Mouse (Mus musculus): ENCODE data around the gene Spryd3.

The Spryd3 gene

DNA sequence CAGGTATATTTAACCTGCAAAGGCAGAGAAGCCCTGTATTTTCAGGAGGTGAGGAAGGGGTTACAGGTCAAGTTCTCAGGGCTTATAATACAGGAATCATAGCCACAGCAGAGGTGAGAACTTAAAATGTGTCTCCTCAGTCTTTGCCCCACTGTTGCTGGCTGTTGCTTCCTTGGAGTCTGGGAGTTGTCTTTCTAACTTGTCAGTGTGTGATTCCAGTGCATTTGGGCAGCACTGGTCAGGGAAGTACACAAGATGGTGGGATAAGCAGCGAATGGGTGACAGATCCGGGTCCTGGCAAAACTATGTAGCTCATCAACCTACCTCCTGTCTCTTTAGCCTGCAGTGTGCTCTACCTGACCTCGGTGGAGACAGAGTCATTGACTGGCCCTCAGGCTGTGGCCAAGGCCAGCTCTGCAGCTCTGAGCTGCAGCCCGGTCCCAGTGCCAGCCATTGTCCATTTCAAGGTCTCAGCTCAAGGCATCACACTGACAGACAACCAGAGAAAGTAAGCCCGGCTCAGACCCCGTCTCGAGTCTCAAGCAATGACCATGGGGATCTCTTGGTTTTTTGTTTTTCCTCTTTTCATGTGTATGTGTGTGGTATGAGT is 21.3 kb downstream of the Spryd3 start:
- in situ Hi-C loops (cut with MboI, MseI): no loop called here

- in situ Hi-C loops (cut with MboI, MseI): no loop called here
Observed at GRCm38 (mm10) chr15:102113674-102114073, 22.4 kb downstream of the Spryd3 start.

DNA sequence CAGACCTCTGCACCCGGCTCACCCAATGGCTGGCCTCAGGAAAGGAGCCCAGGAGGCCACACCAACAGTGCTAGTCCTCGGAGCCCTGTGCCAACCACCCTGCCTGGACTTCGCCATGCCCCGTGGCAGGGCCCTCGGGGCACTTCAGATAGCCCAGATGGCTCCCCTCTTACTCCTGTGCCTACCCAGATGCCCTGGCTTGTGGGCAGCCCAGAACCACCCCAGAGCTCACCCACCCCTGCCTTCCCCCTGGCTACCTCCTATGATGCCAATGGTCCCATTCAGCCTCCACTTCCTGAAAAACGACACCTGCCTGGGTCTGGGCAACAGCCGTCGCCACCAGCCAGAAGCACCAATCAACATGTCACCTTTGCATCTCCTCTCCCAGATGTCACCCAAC is 23.2 kb downstream of the Spryd3 start:
- in situ Hi-C loops (cut with MboI, MseI): no loop called here

DNA sequence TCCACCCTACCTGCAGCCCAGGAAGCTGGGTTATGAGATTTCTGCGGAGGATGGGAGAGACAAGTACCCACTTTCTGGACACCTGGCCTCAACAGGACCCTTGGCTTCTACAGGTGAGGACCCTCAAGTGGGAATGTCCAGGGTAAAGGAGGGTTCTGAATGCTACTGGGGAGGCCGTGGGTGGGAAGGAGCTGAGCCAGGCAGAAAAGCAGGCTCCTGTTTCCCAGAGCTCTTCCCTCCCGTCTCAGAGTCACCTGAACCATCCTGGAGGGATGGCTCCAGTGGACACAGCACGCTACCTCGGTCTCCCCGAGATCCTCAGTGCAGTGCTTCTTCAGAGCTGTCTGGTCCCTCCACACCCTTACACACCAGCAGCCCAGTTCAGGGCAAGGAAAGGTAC is 23.9 kb downstream of the Spryd3 start:
- in situ Hi-C loops (cut with MboI, MseI): no loop called here

GRCm38 (mm10) chr15:102111495-102111829 is 24.6 kb downstream of the Spryd3 start:
- in situ Hi-C loops (cut with MboI, MseI): no loop called here

- in situ Hi-C loops (cut with MboI, MseI): no loop called here
Observed at GRCm38 (mm10) chr15:102110701-102111494, 25.1 kb downstream of the Spryd3 start.

DNA sequence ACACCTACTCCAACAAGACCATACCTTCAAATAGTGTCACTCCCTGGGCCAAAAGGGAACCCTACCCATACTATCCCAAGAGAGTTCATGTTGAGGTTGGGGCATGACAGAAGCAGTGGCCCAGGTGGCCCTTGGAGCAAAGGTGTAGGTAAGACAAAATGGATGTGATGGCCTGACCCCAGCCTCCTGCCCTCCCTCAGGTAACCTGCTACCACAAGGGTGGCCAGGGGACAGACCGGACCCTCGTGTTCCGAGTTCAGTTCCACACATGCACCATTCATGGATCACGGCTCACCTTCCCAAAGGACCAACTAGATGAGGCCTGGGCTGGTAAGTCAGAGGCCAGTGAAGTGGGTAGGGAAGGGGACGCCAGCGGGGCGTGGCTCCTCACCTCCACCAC is 25.8 kb downstream of the Spryd3 start:
- in situ Hi-C loops (cut with MboI, MseI): no loop called here

- in situ Hi-C loops (cut with MboI, MseI): no loop called here
Observed at GRCm38 (mm10) chr15:102108651-102109525, 27.1 kb downstream of the Spryd3 start.

DNA sequence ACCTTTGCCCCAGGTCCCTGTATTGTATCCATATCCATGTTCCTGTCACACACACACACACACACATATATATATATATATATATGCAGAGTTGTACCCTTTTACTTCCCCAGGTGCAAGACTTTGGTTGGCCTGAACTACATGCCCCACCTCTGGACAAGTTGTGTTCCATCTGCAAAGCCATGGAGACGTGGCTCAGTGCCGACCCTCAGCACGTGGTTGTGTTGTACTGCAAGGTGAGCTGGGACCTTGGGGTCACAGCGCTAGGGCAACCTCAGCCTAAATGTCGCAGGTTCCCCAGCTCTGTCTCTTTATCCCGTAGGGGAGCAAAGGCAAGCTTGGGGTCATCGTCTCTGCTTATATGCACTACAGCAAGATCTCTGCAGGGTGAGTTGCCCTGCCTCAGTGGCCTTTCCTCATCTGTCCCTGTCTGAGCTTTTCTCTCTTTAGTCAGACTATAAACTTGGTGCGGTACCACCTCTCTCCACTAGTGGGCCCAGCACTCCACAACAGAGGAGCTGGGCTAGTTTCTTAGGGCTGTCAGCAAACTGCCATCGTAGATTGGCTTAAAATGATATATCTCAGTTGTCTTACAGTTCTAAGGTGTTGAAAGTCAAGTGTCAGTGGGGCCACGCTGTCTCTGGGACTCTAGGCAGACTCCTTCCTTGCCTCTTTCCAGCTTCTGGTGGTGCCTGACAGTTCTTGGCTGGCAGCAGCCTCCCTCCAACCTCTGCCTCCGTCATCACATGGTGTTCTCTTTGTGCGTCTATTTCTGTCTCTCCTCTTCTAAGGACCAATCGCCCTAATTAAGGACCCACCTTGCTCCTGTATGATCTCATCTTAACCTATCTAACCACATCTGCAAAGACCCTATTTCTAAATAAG is 28.1 kb downstream of the Spryd3 start:
- in situ Hi-C loops (cut with MboI, MseI): no loop called here

DNA sequence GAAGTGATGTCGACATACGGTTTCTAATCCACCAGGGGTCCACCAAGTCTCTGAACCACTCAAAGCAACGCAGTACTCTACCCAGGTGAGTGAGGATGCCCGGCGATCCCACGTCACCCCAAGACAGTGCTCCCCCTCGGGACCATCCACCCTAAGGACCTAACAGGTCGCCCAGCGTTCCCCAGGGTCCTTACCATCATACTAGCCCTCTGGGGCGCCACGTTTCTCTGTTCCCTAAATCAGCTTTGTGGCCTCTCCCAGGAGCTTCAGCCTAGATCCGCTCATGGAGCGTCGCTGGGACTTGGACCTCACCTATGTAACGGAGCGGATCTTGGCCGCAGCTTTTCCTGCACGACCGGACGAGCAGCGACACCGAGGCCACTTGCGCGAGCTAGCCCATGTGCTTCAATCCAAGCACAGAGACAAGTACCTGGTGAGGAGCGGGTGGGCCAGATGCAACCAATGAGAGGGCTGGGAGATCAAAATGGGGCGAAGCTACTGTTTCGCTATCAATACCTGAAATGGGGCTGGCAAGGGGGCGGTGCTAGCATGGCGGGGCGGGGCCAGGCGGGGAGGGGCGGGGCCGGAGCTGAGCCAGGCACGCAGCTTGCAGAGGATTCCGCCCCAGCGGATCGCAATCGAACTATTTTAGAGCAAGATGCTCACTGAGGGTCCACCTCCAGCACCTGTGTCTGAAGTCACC is 29.1 kb downstream of the Spryd3 start:
- in situ Hi-C loops (cut with MboI, MseI): no loop called here

GRCm38 (mm10) chr15:102105764-102106730 is 30.0 kb downstream of the Spryd3 start:
- in situ Hi-C loops (cut with MboI, MseI): no loop called here

DNA sequence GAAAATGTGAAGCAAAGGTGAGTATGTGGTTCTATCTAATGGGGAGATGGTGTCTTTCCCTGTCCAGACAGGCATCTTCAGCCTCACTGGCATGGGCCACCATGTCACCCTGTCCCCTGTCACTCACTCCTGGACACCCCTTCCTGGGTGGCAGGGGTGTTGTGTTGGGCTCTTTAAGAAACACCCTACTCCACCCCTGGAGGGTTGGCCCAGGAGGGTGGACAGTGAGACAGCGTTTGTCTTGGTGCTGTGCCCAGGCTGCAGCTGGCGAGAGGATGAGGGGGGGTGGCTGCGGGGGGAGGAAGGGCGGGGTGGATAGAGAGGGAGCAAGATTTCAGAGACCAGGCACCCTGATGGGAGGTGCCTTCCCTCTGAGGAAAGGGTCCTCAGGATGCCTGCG is 30.7 kb downstream of the Spryd3 start:
- in situ Hi-C loops (cut with MboI, MseI): no loop called here

GRCm38 (mm10) chr15:102103947-102104555 is 32.0 kb downstream of the Spryd3 start:
- in situ Hi-C loops (cut with MboI, MseI): no loop called here

- in situ Hi-C loops (cut with MboI, MseI): no loop called here
Observed at GRCm38 (mm10) chr15:102103371-102103946, 32.6 kb downstream of the Spryd3 start.

GRCm38 (mm10) chr15:102102548-102103121 is 33.4 kb downstream of the Spryd3 start:
- in situ Hi-C loops (cut with MboI, MseI): no loop called here

- in situ Hi-C loops (cut with MboI, MseI): no loop called here
Observed at GRCm38 (mm10) chr15:102101672-102102541, 34.1 kb downstream of the Spryd3 start.

DNA sequence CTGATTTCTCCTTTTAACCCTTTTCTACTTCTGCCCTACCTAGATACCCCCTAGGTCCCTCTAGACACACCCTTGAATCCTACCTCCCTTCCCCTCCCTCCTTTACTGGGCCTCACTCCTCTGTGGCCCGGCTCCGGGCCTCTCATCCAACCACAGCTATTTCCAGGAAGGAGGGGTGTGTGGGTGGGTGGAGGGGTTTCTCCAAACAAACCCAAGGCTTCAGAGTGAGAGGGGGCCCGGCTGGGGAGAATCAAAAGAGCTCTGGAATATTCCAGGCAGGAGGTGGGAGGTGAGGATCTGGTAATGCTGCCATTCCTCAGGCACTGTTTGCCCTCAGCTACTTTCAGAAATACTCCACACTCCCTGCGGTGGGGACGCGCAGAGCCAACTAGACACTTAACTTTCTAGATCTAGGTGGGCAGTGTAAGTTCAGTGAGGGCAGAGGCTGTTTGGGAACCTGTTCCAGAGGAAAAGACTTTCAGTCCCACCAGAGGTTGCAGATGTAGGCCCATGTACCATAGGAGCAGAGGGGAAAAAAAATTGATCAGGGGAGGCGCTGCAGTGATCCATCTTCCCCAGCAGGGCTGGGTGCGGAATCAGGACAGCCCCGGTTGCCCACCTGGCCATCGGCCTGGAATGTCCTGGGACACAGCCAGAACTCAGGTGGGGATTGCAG is 34.9 kb downstream of the Spryd3 start:
- in situ Hi-C loops (cut with MboI, MseI): no loop called here
